Comparison of ENCODE assay signal across 8 mouse cellular contexts in genomic region chr11:75796029-75796445, GRCm38 (mm10). TPM values are rescaled to one million over a fixed set of nuclear protein-coding genes. Genes with fewer than 3 reads are reported as not detected.
DNase-seq lines count a peak whose midpoint lies in the region; ATAC-seq and TF ChIP-seq lines count a peak whose summit lies in the region.

Gene Doc2b, minus strand, starts transcription at chr11:75796049.

- peak; percentile 45 for DNase-seq in gastrocnemius, adult 2 months
- no peak for DNase-seq in gastrocnemius, postnatal 25 days
- DNase-seq in adrenal gland, postnatal 25 days = peak; percentile 72
- peak; percentile 38 for DNase-seq in embryonic facial prominence, embryonic 14.5 days (ENCODE audit: low spot score)
- peak; percentile 62 to 82 for DNase-seq in left cerebral cortex, postnatal 36 days (ENCODE audit: low spot score in 2 of 2)
- DNase-seq in testis, postnatal 10 days (ENCODE audit: low spot score) = peak; percentile 77

- H3K27ac ChIP-seq in gastrocnemius, adult 2 months = peak within 1 kb of the TSS; percentile 68
- no peak within 1 kb of the TSS for H3K27ac ChIP-seq in embryonic facial prominence, embryonic 14.5 days (replicated peaks; ENCODE audit: low read depth, low read length)
- H3K27ac ChIP-seq in hindbrain, embryonic 16.5 days (ENCODE audit: low read depth, low read length) = no peak within 1 kb of the TSS; the same call in 1 of the 2 replicates
- no peak within 1 kb of the TSS for H3K27ac ChIP-seq in midbrain, embryonic 15.5 days

- peak; percentile 83 for ATAC-seq in embryonic facial prominence, embryonic 14.5 days (ENCODE audit: low read depth)
- ATAC-seq in hindbrain, embryonic 16.5 days = peak; percentile 90
- peak; percentile 92 for ATAC-seq in midbrain, embryonic 15.5 days (replicated peaks)

- H3K9ac ChIP-seq in embryonic facial prominence, embryonic 14.5 days (ENCODE audit: low read depth, low read length) = peak within 1 kb of the TSS; percentile 76
- peak within 1 kb of the TSS; percentile 62 for H3K9ac ChIP-seq in hindbrain, embryonic 16.5 days (ENCODE audit: low read depth, low read length)
- H3K9ac ChIP-seq in midbrain, embryonic 15.5 days = peak within 1 kb of the TSS; percentile 42

- peak within 1 kb of the TSS; percentile 70 for H3K4me2 ChIP-seq in embryonic facial prominence, embryonic 14.5 days (ENCODE audit: low read depth, low read length)
- H3K4me2 ChIP-seq in hindbrain, embryonic 16.5 days (ENCODE audit: low read length) = peak within 1 kb of the TSS; percentile 58
- H3K4me2 ChIP-seq in midbrain, embryonic 15.5 days = peak within 1 kb of the TSS; percentile 65

- H3K27me3 ChIP-seq in embryonic facial prominence, embryonic 14.5 days (replicated peaks; ENCODE audit: control insufficient read depth, insufficient read depth, low read length) = peaks cover 39% of the 10 kb centered on the region
- H3K27me3 ChIP-seq in hindbrain, embryonic 16.5 days (replicated peaks; ENCODE audit: control insufficient read depth, insufficient read depth, low read length) = peaks cover 15% of the 10 kb centered on the region
- peaks cover 47% of the 10 kb centered on the region for H3K27me3 ChIP-seq in midbrain, embryonic 15.5 days (replicated peaks)

- intact Hi-C loops in gastrocnemius, adult 2 months (cut with DNase I) = no loop called here
- intact Hi-C loops in left cerebral cortex, postnatal 36 days (cut with DNase I) = loop anchor here (5.0 kb wide), 1 partner anchor 171 kb away; no protein-coding TSS in a partner anchor

- H3K9me3 ChIP-seq in embryonic facial prominence, embryonic 14.5 days (ENCODE audit: control insufficient read depth, low read length) = no peaks in the 10 kb centered on the region
- no peaks in the 10 kb centered on the region for H3K9me3 ChIP-seq in hindbrain, embryonic 16.5 days (ENCODE audit: control insufficient read depth, low read length)
- H3K9me3 ChIP-seq in midbrain, embryonic 15.5 days = no peaks in the 10 kb centered on the region

- no peak for TF ChIP-seq CTCF in gastrocnemius, adult 2 months (IDR thresholded peaks at IDR 0.05)

- H3K4me1 ChIP-seq in embryonic facial prominence, embryonic 14.5 days (ENCODE audit: control insufficient read depth, insufficient read depth, low read length) = no peaks in the 10 kb centered on the region
- peaks cover 7% of the 10 kb centered on the region; the same call in 1 of the 2 replicates for H3K4me1 ChIP-seq in hindbrain, embryonic 16.5 days (ENCODE audit: control insufficient read depth, insufficient read depth, low read depth, low read length)
- H3K4me1 ChIP-seq in midbrain, embryonic 15.5 days = peaks cover 26% of the 10 kb centered on the region

- WGBS in embryonic facial prominence, embryonic 14.5 days = 13% methylated on average over 13 of the region's 37 CpGs
- WGBS in hindbrain, embryonic 16.5 days = 6% methylated on average over 28 of the region's 37 CpGs
- 5% methylated on average over 36 of the region's 37 CpGs for WGBS in midbrain, embryonic 15.5 days

- H3K36me3 ChIP-seq in embryonic facial prominence, embryonic 14.5 days (ENCODE audit: control insufficient read depth, insufficient read depth, low read length) = no peaks in the 10 kb centered on the region
- H3K36me3 ChIP-seq in hindbrain, embryonic 16.5 days (ENCODE audit: control insufficient read depth, insufficient read depth, low read length) = no peaks in the 10 kb centered on the region
- H3K36me3 ChIP-seq in midbrain, embryonic 15.5 days (replicated peaks) = no peaks in the 10 kb centered on the region

- peak within 1 kb of the TSS; percentile 75 for H3K4me3 ChIP-seq in gastrocnemius, adult 2 months
- H3K4me3 ChIP-seq in embryonic facial prominence, embryonic 14.5 days (ENCODE audit: low read depth, low read length) = peak within 1 kb of the TSS; percentile 58
- peak within 1 kb of the TSS; percentile 51 for H3K4me3 ChIP-seq in hindbrain, embryonic 16.5 days (ENCODE audit: low read length)
- peak within 1 kb of the TSS; percentile 56 for H3K4me3 ChIP-seq in midbrain, embryonic 15.5 days

RNA-seq across cellular contexts. Expression of gene Doc2b, which starts in this region (rescaled TPM):
- total RNA-seq in gastrocnemius, adult 2 months (2021) = 1 to 10 TPM; 1.0 to 1.4 TPM
- total RNA-seq in gastrocnemius, postnatal 25 days (2021) = under 1 TPM; 0.38 to 0.78 TPM
- total RNA-seq in adrenal gland, postnatal 25 days (2021) = 16.0 and 23.3 TPM in 2 replicates
- polyA plus RNA-seq in embryonic facial prominence, embryonic 14.5 days (2014; fragmentation: Nextera tagmentation; extraction: Ambion mirVana) = 1.2 and 1.7 TPM in 2 replicates
- 3.7 and 4.2 TPM in 2 replicates for polyA plus RNA-seq in hindbrain, embryonic 16.5 days (2015; fragmentation: Nextera tagmentation; extraction: Ambion mirVana)
- total RNA-seq in left cerebral cortex, postnatal 36 days (2021) = 10 to 100 TPM; 14.7 to 25.3 TPM
- 3.7 and 4.3 TPM in 2 replicates for polyA plus RNA-seq in midbrain, embryonic 15.5 days (2015; fragmentation: Nextera tagmentation; extraction: Ambion mirVana)
